Comparison of ENCODE assay signal across 8 mouse cellular contexts in the genomic region with DNA sequence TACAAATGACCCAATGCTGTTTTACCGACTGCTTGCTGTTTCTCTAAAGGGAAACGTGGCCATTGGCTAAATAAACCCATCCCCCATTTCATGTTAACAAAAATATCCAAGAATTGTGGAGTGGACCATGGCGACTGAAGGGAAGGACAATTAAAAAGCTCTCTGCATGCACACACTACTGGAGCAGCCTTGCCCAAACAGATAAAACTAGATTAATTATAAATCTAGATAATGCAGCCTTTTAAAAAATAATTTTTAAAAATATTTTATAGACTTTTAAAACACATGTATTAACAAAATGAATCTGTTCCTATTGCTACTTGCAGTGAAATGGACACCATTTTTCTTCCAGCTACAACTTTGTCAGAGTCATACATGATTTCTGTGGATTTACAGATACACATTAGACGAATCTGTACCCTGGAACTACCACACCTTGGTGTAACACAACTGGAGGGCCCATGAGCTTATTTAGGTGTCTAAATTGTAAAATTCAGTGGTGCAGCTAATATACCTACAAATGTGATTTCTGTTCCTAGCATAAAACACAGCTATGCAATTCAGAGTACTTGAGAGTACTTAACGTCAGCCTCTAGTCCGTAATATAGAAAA. TPM values are rescaled to one million over a fixed set of nuclear protein-coding genes. Genes with fewer than 3 reads are reported as not detected.
A peak's percentile ranks its signal among the peaks of the same experiment; 100 is the strongest.
DNase-seq lines count a peak whose midpoint lies in the region; ATAC-seq and TF ChIP-seq lines count a peak whose summit lies in the region.

No protein-coding gene starts in this region.

- TF ChIP-seq EP300 in liver, postnatal 0 days (IDR thresholded peaks at IDR 0.05; ENCODE audit: low read depth), result no peak

- no peaks in the 10 kb centered on the region for H3K27me3 ChIP-seq in heart, embryonic 10.5 days (ENCODE audit: insufficient read depth, poor library complexity, severe bottlenecking)
- no peaks in the 10 kb centered on the region; the same call in 1 of the 2 replicates for H3K27me3 ChIP-seq in G1E (ENCODE audit: insufficient read depth, low read length)
- H3K27me3 ChIP-seq in forebrain, embryonic 16.5 days (replicated peaks; ENCODE audit: control insufficient read depth, insufficient read depth, low read length), result no peaks in the 10 kb centered on the region
- H3K27me3 ChIP-seq in liver, postnatal 0 days (ENCODE audit: insufficient read depth, low read length), result no peaks in the 10 kb centered on the region

- H3K36me3 ChIP-seq in heart, embryonic 10.5 days, result no peaks in the 10 kb centered on the region
- peaks cover 2% of the 10 kb centered on the region for H3K36me3 ChIP-seq in G1E (replicated peaks)
- H3K36me3 ChIP-seq in forebrain, embryonic 16.5 days (ENCODE audit: control insufficient read depth, insufficient read depth), result no peaks in the 10 kb centered on the region
- 0 out of 2 replicates have a peak, but pooled peaks cover 2% of the 10 kb centered on the region for H3K36me3 ChIP-seq in liver, postnatal 0 days (replicated peaks; ENCODE audit: insufficient read depth, low read length)

- peak overlapping the region; percentile 84 for H3K4me3 ChIP-seq in heart, embryonic 10.5 days
- H3K4me3 ChIP-seq in G1E (ENCODE audit: low read depth, low read length), result peak overlapping the region; percentile 91; the same call in 1 of the 2 replicates
- peak overlapping the region; percentile 72 for H3K4me3 ChIP-seq in forebrain, embryonic 16.5 days (replicated peaks; ENCODE audit: low read length)
- H3K4me3 ChIP-seq in liver, postnatal 0 days (ENCODE audit: low read depth, low read length), result 0 out of 2 replicates have a peak overlapping the region, but pooled peaks have one; percentile 59

- WGBS in heart, embryonic 10.5 days, result 36% methylated on average over 6 of the region's 6 CpGs
- WGBS in forebrain, embryonic 16.5 days, result 15% methylated on average over 6 of the region's 6 CpGs
- 34% methylated on average over 6 of the region's 6 CpGs for WGBS in liver, postnatal 0 days (ENCODE audit: insufficient replicate concordance)

- peak overlapping the region; percentile 98; the same call in 1 of the 2 replicates for H3K27ac ChIP-seq in heart, embryonic 10.5 days
- H3K27ac ChIP-seq in forebrain, embryonic 16.5 days (ENCODE audit: low read length), result peak overlapping the region; percentile 97
- H3K27ac ChIP-seq in liver, postnatal 0 days (ENCODE audit: low read depth), result peak overlapping the region; percentile 24; the same call in 1 of the 2 replicates

- H3K9me3 ChIP-seq in heart, embryonic 10.5 days, result no peaks in the 10 kb centered on the region
- H3K9me3 ChIP-seq in G1E (replicated peaks), result no peaks in the 10 kb centered on the region
- H3K9me3 ChIP-seq in forebrain, embryonic 16.5 days (ENCODE audit: control insufficient read depth, low read length), result no peaks in the 10 kb centered on the region
- H3K9me3 ChIP-seq in liver, postnatal 0 days (ENCODE audit: low read length), result no peaks in the 10 kb centered on the region

- H3K4me2 ChIP-seq in forebrain, embryonic 16.5 days (ENCODE audit: low read length), result peak overlapping the region; percentile 47
- H3K4me2 ChIP-seq in liver, postnatal 0 days (ENCODE audit: low read depth, low read length), result peak overlapping the region; percentile 66

- ATAC-seq in G1E (ENCODE audit: extremely low read depth, insufficient number of reproducible peaks, low FRiP score, poor library complexity, severe bottlenecking), result no peak
- ATAC-seq in forebrain, embryonic 16.5 days, result no peak; the same call in 1 of the 2 replicates
- no peak for ATAC-seq in liver, postnatal 0 days
- no peak for ATAC-seq in frontal cortex, adult (ENCODE audit: low TSS enrichment)

- TF ChIP-seq CTCF in G1E (IDR thresholded peaks at IDR 0.05; ENCODE audit: low read depth, low read length), result no peak
- TF ChIP-seq CTCF in liver, postnatal 0 days (IDR thresholded peaks at IDR 0.05; ENCODE audit: low read depth), result no peak

- H3K4me1 ChIP-seq in heart, embryonic 10.5 days, result peaks cover 23% of the 10 kb centered on the region
- peaks cover 21% of the 10 kb centered on the region for H3K4me1 ChIP-seq in G1E (ENCODE audit: insufficient read depth, low read depth, low read length)
- peaks cover 25% of the 10 kb centered on the region for H3K4me1 ChIP-seq in forebrain, embryonic 16.5 days (replicated peaks; ENCODE audit: control insufficient read depth, insufficient read depth, low read length)
- H3K4me1 ChIP-seq in liver, postnatal 0 days (ENCODE audit: insufficient read depth), result peaks cover 22% of the 10 kb centered on the region

- DNase-seq in heart, embryonic 10.5 days (ENCODE audit: low spot score), result no peak
- no peak for DNase-seq in heart, adult 18-20 months
- DNase-seq in G1E (ENCODE audit: low spot score), result no peak
- no peak for DNase-seq in liver, postnatal 0 days
- DNase-seq in frontal cortex, postnatal 25 days (ENCODE audit: low spot score in 2 of 2), result no peak
- no peak for DNase-seq in urinary bladder, postnatal 4 days (ENCODE audit: low spot score in 2 of 2)

- no peak overlapping the region for H3K9ac ChIP-seq in forebrain, embryonic 16.5 days (replicated peaks; ENCODE audit: low read depth, low read length)
- H3K9ac ChIP-seq in liver, postnatal 0 days (replicated peaks), result no peak overlapping the region

RNA-seq across cellular contexts. Expression of a gene that starts 0.5 kb away (rescaled TPM):
- polyA plus RNA-seq in heart, embryonic 10.5 days (2016; fragmentation: Nextera tagmentation; extraction: Ambion mirVana), result 27.1 and 39.6 TPM in 2 replicates
- 10 to 100 TPM; 48.4 to 51.4 TPM for total RNA-seq in heart, adult 18-20 months (2021)
- total RNA-seq in G1E (2014; fragmentation: Nextera tagmentation), result 28.9 and 32.2 TPM in 2 replicates
- 24.5 and 27.8 TPM in 2 replicates for total RNA-seq in G1E (2017)
- polyA plus RNA-seq in G1E (2012), result 1.7 and 4.0 TPM in 2 replicates
- 85.2 and 99.0 TPM in 2 replicates for polyA plus RNA-seq in forebrain, embryonic 16.5 days (2015; fragmentation: Nextera tagmentation; extraction: Ambion mirVana)
- 6.9 and 8.6 TPM in 2 replicates for polyA plus RNA-seq in liver, postnatal 0 days (2015; fragmentation: Nextera tagmentation; extraction: Ambion mirVana)

Comparison
In these comparisons a context has a peak if more than half of its experiments do, and no peak if none do; other contexts are left out.
1. H3K27ac ChIP-seq: peak in every context shown above with its lines; median percentile 98 in heart, embryonic 10.5 days; 97 in forebrain, embryonic 16.5 days; 24 in liver, postnatal 0 days.